Mouse (Mus musculus): Measurements from ENCODE around the gene Bcar3. TPM values are rescaled to one million over a fixed set of nuclear protein-coding genes. Genes with fewer than 3 reads are reported as not detected.

The Bcar3 gene
- total RNA-seq, 1 experiment from 2014 or later: 51.4 TPM

GRCm38 (mm10) chr3:122512725-122513375 is 218.9 kb downstream of the Bcar3 start:
- no peak for DNase-seq

- DNase-seq: no peak
Measured at GRCm38 (mm10) chr3:122515568-122516326, 221.8 kb downstream of the Bcar3 start.

GRCm38 (mm10) chr3:122516327-122516695 is 222.4 kb downstream of the Bcar3 start:
- DNase-seq: no peak

GRCm38 (mm10) chr3:122517726-122518125 is 223.8 kb downstream of the Bcar3 start:
- no peak for DNase-seq

- no peak for DNase-seq
Measured at GRCm38 (mm10) chr3:122518231-122518736, 224.3 kb downstream of the Bcar3 start.

GRCm38 (mm10) chr3:122519082-122519481 is 225.1 kb downstream of the Bcar3 start:
- no peak for DNase-seq

GRCm38 (mm10) chr3:122520365-122520764 is 226.4 kb downstream of the Bcar3 start:
- DNase-seq: no peak

GRCm38 (mm10) chr3:122520875-122521274 is 226.9 kb downstream of the Bcar3 start:
- DNase-seq: no peak

- DNase-seq: no peak
Measured at GRCm38 (mm10) chr3:122521294-122521693, 227.4 kb downstream of the Bcar3 start.

GRCm38 (mm10) chr3:122528477-122528876 is 234.5 kb downstream of the Bcar3 start:
- DNase-seq: no peak

- DNase-seq: no peak
Measured at GRCm38 (mm10) chr3:122535938-122536703, 242.2 kb downstream of the Bcar3 start.

- no peak for DNase-seq
Measured at GRCm38 (mm10) chr3:122538851-122539250, 244.9 kb downstream of the Bcar3 start.

- DNase-seq: peak; percentile 58
Measured at GRCm38 (mm10) chr3:122539961-122540690, 246.2 kb downstream of the Bcar3 start.

GRCm38 (mm10) chr3:122540918-122541317 is 247.0 kb downstream of the Bcar3 start:
- DNase-seq: no peak

GRCm38 (mm10) chr3:122545346-122545745 is 251.4 kb downstream of the Bcar3 start:
- DNase-seq: no peak

- no peak for DNase-seq
Measured at GRCm38 (mm10) chr3:122547469-122547868, 253.5 kb downstream of the Bcar3 start.

GRCm38 (mm10) chr3:122551174-122551573 is 257.2 kb downstream of the Bcar3 start:
- DNase-seq: no peak

- no peak for DNase-seq
Measured at GRCm38 (mm10) chr3:122557766-122558165, 263.8 kb downstream of the Bcar3 start.

- DNase-seq: peak; percentile 21
Measured at GRCm38 (mm10) chr3:122565285-122565684, 271.3 kb downstream of the Bcar3 start.

GRCm38 (mm10) chr3:122566112-122566511 is 272.2 kb downstream of the Bcar3 start:
- DNase-seq: no peak

- no peak for DNase-seq
Measured at GRCm38 (mm10) chr3:122566549-122566948, 272.6 kb downstream of the Bcar3 start.

Data from adrenal gland, postnatal 14 days (tissue).